Mouse (Mus musculus): ENCODE measurements around the gene Pgpep1l.

- TF ChIP-seq CTCF (IDR thresholded peaks at IDR 0.05; ENCODE audit: low read depth) (no peak), EP300 (IDR thresholded peaks at IDR 0.05; ENCODE audit: low read depth) (no peak)
Observed at GRCm38 (mm10) chr7:68296487-68296886, 32.5 kb upstream of the Pgpep1l start.

Data from heart, postnatal 0 days (tissue).